Comparison of ENCODE assay signal across 25 mouse cellular contexts in genomic region chr19:7711148-7711547, GRCm38 (mm10). TPM values are rescaled to one million over a fixed set of nuclear protein-coding genes. Genes with fewer than 3 reads are reported as not detected.
DNase-seq lines count a peak whose midpoint lies in the region; ATAC-seq and TF ChIP-seq lines count a peak whose summit lies in the region.
"Had no signal": no experiment of that assay in that cellular context is flagged by ENCODE, and none has a peak within 500 bp of the region (broad histone marks: within the 10 kb centered on the region; RNA-seq: fewer than 3 reads in every experiment).

Gene Slc22a19, minus strand, starts transcription at chr19:7711310.

- H3K9me3 ChIP-seq in kidney, embryonic 14.5 days (ENCODE audit: control insufficient read depth, low read length): no peaks in the 10 kb centered on the region
- no peaks in the 10 kb centered on the region for H3K9me3 ChIP-seq in kidney, postnatal 0 days (replicated peaks; ENCODE audit: low read length)
- H3K9me3 ChIP-seq: embryonic facial prominence, embryonic 13.5 days; embryonic facial prominence, embryonic 15.5 days; forebrain, embryonic 10.5 days; forebrain, embryonic 12.5 days had no signal

- no peaks in the 10 kb centered on the region for H3K4me1 ChIP-seq in kidney, adult 2 months (ENCODE audit: control insufficient read depth, insufficient read depth, low read length)
- no peaks in the 10 kb centered on the region for H3K4me1 ChIP-seq in kidney, embryonic 14.5 days (ENCODE audit: control insufficient read depth, insufficient read depth, low read length)
- H3K4me1 ChIP-seq in kidney, postnatal 0 days (replicated peaks; ENCODE audit: insufficient read depth, low read length): no peaks in the 10 kb centered on the region
- H3K4me1 ChIP-seq: embryonic facial prominence, embryonic 13.5 days; embryonic facial prominence, embryonic 15.5 days; forebrain, embryonic 10.5 days; forebrain, embryonic 12.5 days had no signal

- no peak within 1 kb of the TSS for H3K9ac ChIP-seq in kidney, embryonic 14.5 days (ENCODE audit: low read depth, low read length)
- H3K9ac ChIP-seq in kidney, postnatal 0 days (ENCODE audit: low read depth, low read length): no peak within 1 kb of the TSS
- H3K9ac ChIP-seq: embryonic facial prominence, embryonic 13.5 days; embryonic facial prominence, embryonic 15.5 days; forebrain, embryonic 12.5 days had no signal

- no peaks in the 10 kb centered on the region for H3K36me3 ChIP-seq in kidney, adult 2 months (ENCODE audit: control insufficient read depth, insufficient read depth, low read length)
- H3K36me3 ChIP-seq in kidney, embryonic 14.5 days (ENCODE audit: control insufficient read depth, insufficient read depth, low read length): no peaks in the 10 kb centered on the region
- no peaks in the 10 kb centered on the region for H3K36me3 ChIP-seq in kidney, postnatal 0 days (ENCODE audit: insufficient read depth, low read length)
- H3K36me3 ChIP-seq: embryonic facial prominence, embryonic 13.5 days; embryonic facial prominence, embryonic 15.5 days; forebrain, embryonic 10.5 days; forebrain, embryonic 12.5 days had no signal

- no peak for ATAC-seq in kidney, embryonic 14.5 days (ENCODE audit: low FRiP score, low TSS enrichment)
- peak; percentile 57 for ATAC-seq in kidney, postnatal 0 days (replicated peaks; ENCODE audit: low FRiP score, low read depth)
- ATAC-seq: forebrain, embryonic 14.5 days had no signal

- no peak within 1 kb of the TSS for H3K4me3 ChIP-seq in kidney, adult 2 months (ENCODE audit: insufficient read depth, low read depth, low read length)
- no peak within 1 kb of the TSS for H3K4me3 ChIP-seq in kidney, embryonic 14.5 days (ENCODE audit: low read length)
- H3K4me3 ChIP-seq in kidney, postnatal 0 days (replicated peaks; ENCODE audit: low read depth, low read length): no peak within 1 kb of the TSS
- H3K4me3 ChIP-seq: embryonic facial prominence, embryonic 13.5 days; embryonic facial prominence, embryonic 15.5 days; erythroblast, embryonic 14.5 days; forebrain, embryonic 10.5 days; forebrain, embryonic 12.5 days had no signal

- TF ChIP-seq POLR2A in kidney, adult 2 months (IDR thresholded peaks at IDR 0.05; ENCODE audit: low read depth, low read length): no peak

- H3K4me2 ChIP-seq in kidney, embryonic 14.5 days (replicated peaks; ENCODE audit: low read depth, low read length): no peak within 1 kb of the TSS
- no peak within 1 kb of the TSS for H3K4me2 ChIP-seq in kidney, postnatal 0 days (ENCODE audit: low read length)
- H3K4me2 ChIP-seq: embryonic facial prominence, embryonic 13.5 days; embryonic facial prominence, embryonic 15.5 days; forebrain, embryonic 12.5 days had no signal

- H3K27ac ChIP-seq in kidney, adult 2 months (ENCODE audit: insufficient read depth, low read depth, low read length): no peak within 1 kb of the TSS
- H3K27ac ChIP-seq in kidney, embryonic 14.5 days (ENCODE audit: low read depth, low read length): no peak within 1 kb of the TSS
- no peak within 1 kb of the TSS for H3K27ac ChIP-seq in kidney, postnatal 0 days
- H3K27ac ChIP-seq: embryonic facial prominence, embryonic 13.5 days; embryonic facial prominence, embryonic 15.5 days; forebrain, embryonic 10.5 days; forebrain, embryonic 12.5 days had no signal

- no peak for TF ChIP-seq CTCF in kidney, adult 2 months (conservative IDR thresholded peaks at IDR 0.05; ENCODE audit: insufficient read depth, insufficient read length, low read depth, low read length)
- no peak for TF ChIP-seq CTCF in kidney, postnatal 0 days (IDR thresholded peaks at IDR 0.05; ENCODE audit: low read depth)

- DNase-seq in kidney, adult 2 months: peak; percentile 83
- peak; percentile 76 for DNase-seq in kidney, adult 9 months
- DNase-seq in kidney, postnatal 10 days: no peak
- DNase-seq in kidney, postnatal 0 days (ENCODE audit: low spot score): no peak
- DNase-seq in kidney, postnatal 14 days: peak; percentile 8
- DNase-seq in thymus, adult 18-20 months: no peak
- DNase-seq: adrenal gland, adult 2 months; adrenal gland, postnatal 10 days; adrenal gland, postnatal 25 days; cerebellum, adult 11 months; cerebellum, adult 18-20 months; cerebellum, adult 8-10 months; cerebellum, adult 9-11 months; cerebellum, postnatal 14 days; cerebellum, postnatal 36 days; embryo, embryonic 11 days had no signal

- no peaks in the 10 kb centered on the region for H3K27me3 ChIP-seq in kidney, adult 2 months (replicated peaks; ENCODE audit: control insufficient read depth, insufficient read depth, low read length)
- H3K27me3 ChIP-seq in kidney, embryonic 14.5 days (ENCODE audit: control insufficient read depth, insufficient read depth, low read length): no peaks in the 10 kb centered on the region
- H3K27me3 ChIP-seq in kidney, postnatal 0 days (ENCODE audit: insufficient read depth, low read length): no peaks in the 10 kb centered on the region
- H3K27me3 ChIP-seq: embryonic facial prominence, embryonic 13.5 days; embryonic facial prominence, embryonic 15.5 days; forebrain, embryonic 12.5 days had no signal

RNA-seq across cellular contexts. Expression of gene Slc22a19, which starts in this region (rescaled TPM):
- polyA plus RNA-seq in kidney, adult 2 months (2012; rRNA removed): 124 and 209 TPM in 2 replicates
- polyA plus RNA-seq in kidney, embryonic 14.5 days (2014; fragmentation: Nextera tagmentation; extraction: Ambion mirVana): 0.29 and 0.92 TPM in 2 replicates
- 80.5 and 88.0 TPM in 2 replicates for polyA plus RNA-seq in kidney, postnatal 0 days (2015; fragmentation: Nextera tagmentation; extraction: Ambion mirVana)
- polyA plus RNA-seq: adrenal gland, adult 2 months; C2C12; embryonic facial prominence, embryonic 11.5 days; embryonic facial prominence, embryonic 13.5 days; embryonic facial prominence, embryonic 15.5 days; erythroblast, embryonic 14.5 days; forebrain, embryonic 10.5 days; forebrain, embryonic 12.5 days had no signal

Comparison
In these comparisons a context has a peak if more than half of its experiments do, and no peak if none do; other contexts are left out.
1. RNA of gene Slc22a19 (polyA plus RNA-seq): 124 to 209 TPM in kidney, adult 2 months and 80.5 to 88.0 TPM in kidney, postnatal 0 days; 0.29 to 0.92 TPM in kidney, embryonic 14.5 days; every median in the first group is over 10 times any median in the second.
2. DNase-seq: peak in kidney, adult 2 months (single experiment), kidney, adult 9 months (single experiment) and kidney, postnatal 14 days (single experiment); none in kidney, postnatal 10 days (single experiment), kidney, postnatal 0 days (single experiment) and thymus, adult 18-20 months (0 of 2).